Mouse (Mus musculus): ENCODE measurements around the gene Ifne.

DNA sequence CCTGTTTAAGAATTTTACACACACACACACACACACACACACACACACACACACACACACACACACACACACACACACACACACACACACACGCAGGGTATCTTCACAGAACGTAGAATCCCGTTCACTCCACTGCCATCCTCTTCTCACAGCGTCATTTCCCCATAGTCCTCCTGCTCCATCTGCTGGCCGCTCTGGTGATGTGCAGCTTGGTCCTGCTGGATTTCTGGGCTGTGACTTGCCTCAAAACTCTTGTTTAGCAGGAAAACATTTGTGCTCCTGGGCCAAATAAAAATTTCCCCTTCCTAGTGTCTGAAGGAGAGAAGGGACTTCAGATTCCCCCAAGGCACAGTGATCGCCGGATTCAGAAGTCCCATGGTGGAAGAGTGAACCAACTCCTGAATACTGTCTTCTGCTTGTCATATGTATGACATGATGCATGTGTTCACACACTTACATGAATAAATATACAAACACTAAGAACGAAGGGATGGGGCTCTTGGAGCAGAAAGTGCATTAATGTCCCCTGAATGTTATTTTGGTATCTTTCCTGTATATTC, 12.6 kb downstream of the Ifne start:
- TF ChIP-seq CTCF (IDR thresholded peaks at IDR 0.05) (peak; percentile 78), EP300 (IDR thresholded peaks at IDR 0.05; ENCODE audit: insufficient read depth, low read depth, low read length) (peak; percentile 70; the same call in 1 of the 2 replicates)

All from heart, adult 2 months (tissue).